Mouse (Mus musculus) layer of hippocampus, adult 9-10 months (tissue): Measurements from ENCODE around the gene Mfap3l.
A peak's percentile ranks its signal among the peaks of the same experiment; 100 is the strongest.
"Not testable (repeated sequence)": the region's sequence is repeated elsewhere in the genome, so short reads cannot be mapped to it uniquely, and the experiment has no call there.

ENCODE experiments used
- DNase-seq: peaks from one replicate; pipeline ENCODE4 v3.0.0; 2022; ENCODE audit warnings: low spot score

Gene Mfap3l

GRCm38 (mm10) chr8:60632250-60632932 lies at the start of gene Mfap3l:
TSS of gene Mfap3l (plus strand) at chr8:60632827.
- DNase-seq, result peak; percentile 85

DNA sequence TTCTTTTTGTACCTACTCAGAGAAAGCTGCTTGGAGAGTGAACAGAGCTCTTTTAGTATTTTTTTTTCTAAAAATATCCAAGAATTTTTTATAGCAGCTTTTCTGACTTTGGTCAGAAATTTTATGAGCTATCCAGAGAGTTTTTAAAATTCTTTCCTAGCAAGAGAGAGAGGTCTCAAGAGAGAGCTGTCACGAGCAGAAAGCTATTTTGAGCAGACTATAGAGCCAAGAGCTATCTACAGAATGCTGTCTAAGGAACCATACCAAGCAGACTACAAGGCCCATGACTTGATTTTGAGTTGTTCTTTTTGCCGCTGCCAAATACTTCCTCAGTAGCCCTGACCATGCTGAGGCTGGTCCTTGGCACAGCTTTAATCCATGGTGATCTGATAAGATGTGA lies 49.3 kb upstream of the Mfap3l start:
- DNase-seq, result no peak

GRCm38 (mm10) chr8:60591352-60592105 lies 41.1 kb upstream of the Mfap3l start:
- not testable (repeated sequence) for DNase-seq

DNA sequence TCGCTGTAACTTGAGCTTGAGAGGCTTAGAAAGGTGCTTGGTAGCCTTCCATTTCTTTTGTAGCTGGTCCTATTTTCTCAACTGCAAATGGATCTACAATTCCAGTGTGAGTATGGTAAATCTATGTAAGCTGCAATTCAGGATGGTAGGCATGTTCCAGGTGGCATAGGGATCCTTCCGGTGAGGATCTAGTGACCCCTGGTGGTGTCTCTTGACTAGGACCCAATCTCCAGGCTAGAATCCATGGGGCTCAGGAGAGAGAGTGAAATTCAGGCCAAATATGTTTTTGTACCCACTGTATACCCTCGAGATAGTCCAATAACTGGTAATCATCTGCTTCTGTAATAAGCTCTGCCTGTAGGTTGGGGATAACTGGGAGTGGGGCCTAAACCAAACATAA lies 37.9 kb upstream of the Mfap3l start:
- no peak for DNase-seq

DNA sequence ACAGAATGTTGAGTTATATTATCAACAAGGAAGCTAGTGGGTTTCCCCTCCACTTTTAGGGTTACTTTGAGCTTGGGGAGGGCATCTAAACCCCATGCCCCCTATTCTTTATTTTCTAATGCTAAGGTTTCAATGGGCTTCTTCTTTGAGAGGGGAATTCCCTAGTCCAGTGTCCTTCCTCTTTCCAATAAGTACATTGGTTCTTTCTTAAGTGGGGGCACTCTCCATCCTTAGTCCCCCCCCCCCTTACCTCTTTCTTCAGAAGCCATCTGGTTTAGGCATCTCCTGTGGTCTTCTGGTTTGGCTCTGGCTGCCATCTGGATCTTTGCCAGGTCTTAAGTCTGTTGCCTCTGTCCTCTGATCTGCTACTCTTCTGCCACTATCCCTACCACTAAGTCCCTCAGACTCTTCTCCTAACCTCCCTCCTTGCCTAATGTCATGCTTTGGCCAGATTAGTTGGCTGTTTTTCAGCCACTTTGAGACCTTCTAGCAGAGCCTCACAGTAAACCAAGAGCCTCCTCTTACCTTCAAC lies 21.0 kb upstream of the Mfap3l start:
- DNase-seq, result no peak

DNA sequence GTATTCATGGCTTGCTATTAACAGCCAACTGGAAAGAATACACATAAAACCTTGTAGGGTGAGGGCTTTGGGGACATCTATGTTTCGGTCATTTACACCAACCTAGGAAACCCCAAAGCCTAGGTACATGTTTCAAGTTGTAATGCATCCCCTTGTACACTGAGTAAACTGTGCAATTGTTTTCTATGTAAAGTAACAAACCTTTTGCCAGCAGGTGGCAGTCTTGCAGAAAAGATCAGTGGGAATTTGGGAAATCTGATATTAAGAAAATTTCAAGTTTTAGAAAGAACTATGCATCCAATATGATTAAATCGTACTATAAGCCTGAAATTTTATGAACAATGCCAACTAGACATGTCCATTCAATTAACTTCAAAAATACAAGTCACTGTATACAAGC lies 15.7 kb upstream of the Mfap3l start:
- DNase-seq, result peak; percentile 40

GRCm38 (mm10) chr8:60621561-60621960 lies 11.1 kb upstream of the Mfap3l start:
- no peak for DNase-seq

DNA sequence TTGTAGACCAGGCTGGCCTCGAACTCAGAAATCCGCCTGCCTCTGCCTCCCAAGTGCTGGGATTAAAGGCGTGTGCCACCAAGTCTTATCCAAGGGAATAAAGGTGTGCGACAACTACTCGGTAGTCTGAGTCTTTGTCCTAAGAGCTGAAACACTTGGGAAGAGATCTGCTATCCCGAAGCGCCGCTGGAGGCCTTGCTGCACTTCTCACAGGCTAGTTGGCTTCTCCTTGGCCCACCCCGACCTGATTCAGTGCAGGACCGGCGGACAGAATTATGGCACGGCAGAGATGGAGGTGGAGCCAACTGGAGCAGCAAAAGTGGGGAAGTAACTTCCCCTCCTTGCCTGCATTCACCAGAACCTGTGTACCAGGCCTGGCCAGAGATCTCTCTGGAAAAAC lies 10.6 kb upstream of the Mfap3l start:
- DNase-seq, result no peak

- DNase-seq, result no peak
These were observed 9.2 kb upstream of the Mfap3l start for GRCm38 (mm10) chr8:60623438-60623837.

GRCm38 (mm10) chr8:60624722-60625121 lies 7.9 kb upstream of the Mfap3l start:
- DNase-seq, result no peak

- DNase-seq, result no peak
These were observed 4.7 kb upstream of the Mfap3l start for GRCm38 (mm10) chr8:60627937-60628336.

DNA sequence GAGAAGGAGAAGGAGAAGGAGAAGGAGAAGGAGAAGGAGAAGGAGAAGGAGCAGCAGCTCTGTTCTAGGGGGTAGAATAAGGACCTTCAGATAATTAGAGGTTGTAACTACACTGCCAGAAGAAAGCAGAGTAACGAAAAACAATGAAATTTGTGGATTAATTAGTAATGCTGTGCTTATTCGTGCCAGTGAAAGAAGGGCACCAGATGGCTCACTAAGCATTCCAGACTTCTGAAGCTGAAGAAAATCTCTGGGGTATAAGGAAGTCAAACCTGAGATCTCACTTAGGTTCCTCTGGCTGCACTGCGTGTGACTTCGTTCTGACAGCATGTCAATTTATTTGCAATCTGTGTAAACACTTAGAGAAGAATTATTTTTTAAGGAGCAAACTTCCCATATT lies 3.6 kb upstream of the Mfap3l start:
- DNase-seq, result no peak

GRCm38 (mm10) chr8:60631504-60631934 lies 1.1 kb upstream of the Mfap3l start:
- peak; percentile 78 for DNase-seq

- no peak for DNase-seq
These were observed 467 bp downstream of the Mfap3l start for GRCm38 (mm10) chr8:60632933-60633655.

DNA sequence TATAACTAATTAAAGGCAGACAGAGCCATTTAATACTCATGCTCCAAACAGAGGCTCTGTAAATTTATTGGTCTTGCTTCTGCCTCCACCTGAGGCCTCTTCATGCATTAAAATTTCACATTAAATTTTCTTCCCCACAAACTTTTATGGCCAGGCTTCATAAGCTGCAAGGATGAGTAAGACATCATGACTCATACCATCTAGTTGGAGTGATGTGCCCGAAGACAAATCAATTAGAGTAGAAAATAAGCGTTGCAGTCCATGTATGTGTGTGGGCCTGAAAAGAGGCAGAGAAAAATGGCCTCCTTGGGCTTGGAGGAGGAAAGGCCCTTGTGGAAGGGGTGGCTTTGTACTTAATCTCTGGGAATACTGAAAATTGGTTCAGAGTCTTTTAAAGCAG lies 2.3 kb downstream of the Mfap3l start:
- DNase-seq, result no peak

GRCm38 (mm10) chr8:60635846-60636245 lies 3.2 kb downstream of the Mfap3l start:
- DNase-seq, result no peak

GRCm38 (mm10) chr8:60640046-60640445 lies 7.4 kb downstream of the Mfap3l start:
- DNase-seq, result no peak

DNA sequence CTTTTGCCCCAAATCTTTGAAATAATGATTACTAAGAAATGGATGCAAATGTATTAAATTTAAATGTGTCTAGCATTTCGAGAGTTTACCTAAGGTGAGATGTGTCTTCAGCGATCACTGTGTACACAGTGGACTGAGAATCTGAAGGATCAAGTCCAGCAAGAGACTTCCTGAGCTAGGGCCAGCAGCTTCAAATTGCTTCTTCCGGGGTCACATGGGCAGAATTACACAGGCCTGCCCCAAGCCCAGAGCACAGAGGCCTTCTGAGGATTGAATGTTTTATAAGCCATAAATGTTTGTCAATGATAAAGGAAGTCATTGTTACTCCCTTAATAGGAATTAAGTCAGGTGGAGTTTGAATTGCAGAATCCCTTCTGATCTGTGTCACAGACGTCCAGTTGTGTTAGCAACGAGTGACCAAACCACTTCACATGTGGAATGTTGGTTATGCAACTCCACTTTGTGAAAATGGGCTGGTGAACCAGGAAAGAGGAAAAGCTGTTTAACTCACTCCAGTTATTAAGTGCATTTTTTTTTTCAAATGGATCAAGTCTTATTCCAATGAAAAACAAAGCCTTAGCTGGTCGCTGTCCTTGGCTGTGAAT lies 10.9 kb downstream of the Mfap3l start:
- DNase-seq, result no peak

DNA sequence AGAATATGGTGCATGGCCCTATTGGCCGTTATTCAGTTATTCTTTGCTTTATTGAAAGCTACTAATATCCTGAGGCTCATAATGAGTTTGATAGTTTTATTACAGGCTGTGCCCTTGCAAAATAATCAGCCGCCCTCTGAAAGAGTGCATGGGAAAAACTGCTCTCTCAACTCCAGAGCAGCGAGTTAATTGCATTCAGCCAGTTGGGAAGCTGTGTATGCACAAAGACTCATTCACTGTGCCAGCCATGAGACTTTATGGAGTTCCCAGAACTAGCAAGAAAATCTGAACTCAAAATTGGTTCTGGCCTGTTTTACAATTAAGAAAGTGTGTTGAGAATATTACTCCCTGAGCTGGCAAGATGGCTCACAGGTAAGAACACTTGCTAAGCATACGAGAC lies 12.5 kb downstream of the Mfap3l start:
- DNase-seq, result no peak

DNA sequence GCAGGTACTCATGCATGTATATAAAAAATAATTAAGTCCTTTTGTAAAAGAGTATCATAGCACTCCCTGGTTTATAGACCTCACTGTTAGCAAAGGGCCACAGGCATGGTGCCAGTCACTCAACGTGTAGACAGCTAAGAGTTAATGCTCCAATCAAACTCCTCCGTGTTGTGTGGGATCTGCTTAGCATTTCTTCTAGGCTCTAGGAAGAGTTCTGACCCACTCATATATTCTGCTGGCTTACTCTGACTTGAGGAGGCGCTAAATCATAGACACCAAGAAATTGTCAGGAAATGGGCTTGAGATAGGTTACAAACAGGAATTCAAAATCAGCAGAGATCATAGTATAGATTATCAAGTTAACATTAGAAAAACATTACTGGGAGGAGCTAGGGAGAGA lies 13.3 kb downstream of the Mfap3l start:
- no peak for DNase-seq

DNA sequence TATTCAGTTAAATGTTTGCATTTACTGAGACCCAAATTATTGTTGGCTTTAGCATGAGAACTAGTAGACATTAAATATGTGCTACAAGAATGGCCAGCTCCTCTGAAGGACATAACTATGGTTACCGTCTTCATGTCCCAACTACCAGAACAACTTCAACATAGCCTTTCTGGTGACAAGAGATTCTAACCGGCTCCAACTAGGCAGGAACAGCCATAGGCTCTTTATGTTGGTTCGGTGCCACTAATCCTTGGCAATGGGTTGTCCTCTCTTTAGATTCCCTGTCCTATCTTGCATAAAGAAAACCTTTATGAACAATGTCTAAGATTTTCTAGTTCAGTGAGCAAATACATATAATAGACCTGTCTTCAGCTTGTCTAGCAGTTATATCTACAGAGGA lies 14.7 kb downstream of the Mfap3l start:
- no peak for DNase-seq

GRCm38 (mm10) chr8:60649081-60649480 lies 16.5 kb downstream of the Mfap3l start:
- DNase-seq, result no peak
